In genomic region chr4:107820856-107821619, GRCm38 (mm10) we compare ENCODE assay signal across 8 mouse cellular contexts. TPM values are rescaled to one million over a fixed set of nuclear protein-coding genes. Genes with fewer than 3 reads are reported as not detected.
DNase-seq lines count a peak whose midpoint lies in the region; ATAC-seq and TF ChIP-seq lines count a peak whose summit lies in the region.

No protein-coding gene starts in this region.

- H3K9me3 ChIP-seq in kidney, embryonic 16.5 days (ENCODE audit: low read length), result no peaks in the 10 kb centered on the region

- 0 out of 2 replicates have a peak, but pooled peaks cover 4% of the 10 kb centered on the region for H3K27me3 ChIP-seq in kidney, embryonic 16.5 days (ENCODE audit: insufficient read depth, low read length)

- no peak overlapping the region for H3K27ac ChIP-seq in kidney, embryonic 16.5 days (ENCODE audit: low read length)

- intact Hi-C loops in left cerebral cortex, postnatal 25 days (cut with DNase I), result no loop called here

- ATAC-seq in kidney, embryonic 16.5 days (ENCODE audit: low FRiP score, low TSS enrichment), result no peak

- peaks cover 21% of the 10 kb centered on the region for H3K4me1 ChIP-seq in kidney, embryonic 16.5 days (ENCODE audit: insufficient read depth, low read length)

- 80% methylated on average over 8 of the region's 8 CpGs for WGBS in kidney, embryonic 16.5 days

- no peak overlapping the region for H3K4me2 ChIP-seq in kidney, embryonic 16.5 days (replicated peaks; ENCODE audit: low read depth, low read length)

- no peak for TF ChIP-seq POLR2A in brain, embryonic 14.5 days (IDR thresholded peaks at IDR 0.05; ENCODE audit: borderline replicate concordance, extremely low read depth, insufficient read depth, insufficient read length, poor library complexity, severe bottlenecking)

- H3K36me3 ChIP-seq in kidney, embryonic 16.5 days (ENCODE audit: insufficient read depth, low read length), result no peaks in the 10 kb centered on the region

- H3K9ac ChIP-seq in kidney, embryonic 16.5 days (replicated peaks; ENCODE audit: low read length), result no peak overlapping the region

- DNase-seq in kidney, adult 18-20 months, result peak; percentile 28
- peak; percentile 87 for DNase-seq in brain, embryonic 14.5 days (ENCODE audit: low read depth)
- DNase-seq in gastrocnemius, adult 8-10 months (ENCODE audit: low spot score in 2 of 2), result peak; percentile 12 to 52
- DNase-seq in lung, postnatal 4 days, result peak; percentile 32 to 63
- no peak for DNase-seq in frontal cortex, postnatal 14 days (ENCODE audit: low spot score in 2 of 2)
- no peak for DNase-seq in testis, postnatal 14 days (ENCODE audit: low spot score)
- DNase-seq in left cerebral cortex, postnatal 25 days (ENCODE audit: low spot score in 2 of 2), result no peak

- H3K4me3 ChIP-seq in kidney, embryonic 16.5 days (ENCODE audit: low read length), result no peak overlapping the region

- no peak for TF ChIP-seq CTCF in brain, embryonic 14.5 days (IDR thresholded peaks at IDR 0.05; ENCODE audit: borderline replicate concordance, extremely low read depth, insufficient read depth, insufficient read length)

RNA-seq across cellular contexts. Expression of gene Lrp8, which starts 19.0 kb away (rescaled TPM):
- polyA plus RNA-seq in kidney, embryonic 16.5 days (2015; fragmentation: Nextera tagmentation; extraction: Ambion mirVana), result 1.1 and 1.2 TPM in 2 replicates
- polyA plus RNA-seq in brain, embryonic 14.5 days (2012; rRNA removed), result 129 and 146 TPM in 2 replicates
- total RNA-seq in gastrocnemius, adult 8-10 months (2022), result not detected
- total RNA-seq in left cerebral cortex, postnatal 25 days (2021), result 100 to 1,000 TPM in 1 of 2 experiments, 10 to 100 TPM in 1; 83.4 to 107 TPM

RNA-seq across cellular contexts. Expression of gene Magoh, which starts 58.5 kb away (rescaled TPM):
- polyA plus RNA-seq in kidney, embryonic 16.5 days (2015; fragmentation: Nextera tagmentation; extraction: Ambion mirVana), result 158 and 165 TPM in 2 replicates
- polyA plus RNA-seq in brain, embryonic 14.5 days (2012; rRNA removed), result 106 and 129 TPM in 2 replicates
- total RNA-seq in gastrocnemius, adult 8-10 months (2022), result 10 to 100 TPM; 26.1 to 33.5 (median 27.6) TPM
- total RNA-seq in left cerebral cortex, postnatal 25 days (2021), result 10 to 100 TPM; 36.1 to 38.8 TPM

Comparison
In these comparisons a context has a peak if more than half of its experiments do, and no peak if none do; other contexts are left out.
1. DNase-seq: peak in kidney, adult 18-20 months (single experiment), brain, embryonic 14.5 days (single experiment), gastrocnemius, adult 8-10 months (2 of 2) and lung, postnatal 4 days (2 of 2); none in frontal cortex, postnatal 14 days (0 of 2), testis, postnatal 14 days (single experiment) and left cerebral cortex, postnatal 25 days (0 of 2).
2. RNA of gene Lrp8, which starts 19.0 kb away (total RNA-seq): 83.4 to 107 TPM in left cerebral cortex, postnatal 25 days; not detected in gastrocnemius, adult 8-10 months; every median in the first group is over 10 times any median in the second.